In genomic region chr2:53204373-53205274, GRCm38 (mm10) we compare ENCODE assay signal across 7 mouse cellular contexts. TPM values are rescaled to one million over a fixed set of nuclear protein-coding genes. Genes with fewer than 3 reads are reported as not detected.
DNase-seq lines count a peak whose midpoint lies in the region; ATAC-seq lines count a peak whose summit lies in the region.

No protein-coding gene starts in this region.

- DNase-seq in limb, embryonic 11.5 days (ENCODE audit: low spot score) = no peak
- DNase-seq in limb, embryonic 10.5 days (ENCODE audit: low spot score) = no peak
- DNase-seq in forebrain, embryonic 14.5 days (ENCODE audit: low spot score) = peak; percentile 84
- DNase-seq in ovary, postnatal 36 days (ENCODE audit: low spot score) = no peak

- ATAC-seq in limb, embryonic 11.5 days (ENCODE audit: insufficient number of reproducible peaks, low FRiP score, low TSS enrichment, low read depth) = peak; percentile 6; the same call in 1 of the 2 replicates
- peak; percentile 65 for ATAC-seq in activated CD4-positive, CD25-positive, alpha-beta regulatory T cell, adult 4 months
- peak; percentile 82; the same call in 1 of the 2 replicates for ATAC-seq in forebrain, embryonic 14.5 days
- ATAC-seq in neural tube, embryonic 15.5 days (ENCODE audit: low FRiP score) = peak; percentile 74
- ATAC-seq in granulocyte monocyte progenitor cell, adult 5-6 weeks (replicated peaks; ENCODE audit: poor library complexity, severe bottlenecking) = no peak

- no peaks in the 10 kb centered on the region for H3K27me3 ChIP-seq in limb, embryonic 11.5 days (ENCODE audit: control insufficient read depth, insufficient read depth, low read length)
- no peaks in the 10 kb centered on the region for H3K27me3 ChIP-seq in limb, embryonic 10.5 days (ENCODE audit: low read depth, poor library complexity, severe bottlenecking)
- no peaks in the 10 kb centered on the region for H3K27me3 ChIP-seq in forebrain, embryonic 14.5 days (replicated peaks; ENCODE audit: control insufficient read depth, insufficient read depth, low read length)
- H3K27me3 ChIP-seq in neural tube, embryonic 15.5 days (replicated peaks) = no peaks in the 10 kb centered on the region

- H3K4me3 ChIP-seq in limb, embryonic 11.5 days (ENCODE audit: low read depth, low read length) = no peak overlapping the region
- no peak overlapping the region for H3K4me3 ChIP-seq in limb, embryonic 10.5 days
- H3K4me3 ChIP-seq in forebrain, embryonic 14.5 days (ENCODE audit: low read depth, low read length) = no peak overlapping the region
- H3K4me3 ChIP-seq in neural tube, embryonic 15.5 days (replicated peaks) = no peak overlapping the region

- H3K9ac ChIP-seq in limb, embryonic 11.5 days (ENCODE audit: low read length) = no peak overlapping the region
- no peak overlapping the region for H3K9ac ChIP-seq in forebrain, embryonic 14.5 days (ENCODE audit: low read length)
- H3K9ac ChIP-seq in neural tube, embryonic 15.5 days (replicated peaks) = no peak overlapping the region

- H3K9me3 ChIP-seq in limb, embryonic 11.5 days (ENCODE audit: control insufficient read depth, low read length) = no peaks in the 10 kb centered on the region
- H3K9me3 ChIP-seq in limb, embryonic 10.5 days (replicated peaks) = no peaks in the 10 kb centered on the region
- H3K9me3 ChIP-seq in forebrain, embryonic 14.5 days (replicated peaks; ENCODE audit: control insufficient read depth, low read length) = no peaks in the 10 kb centered on the region
- H3K9me3 ChIP-seq in neural tube, embryonic 15.5 days (replicated peaks) = no peaks in the 10 kb centered on the region

- no peaks in the 10 kb centered on the region for H3K4me1 ChIP-seq in limb, embryonic 11.5 days (ENCODE audit: control insufficient read depth, insufficient read depth, low read length)
- H3K4me1 ChIP-seq in limb, embryonic 10.5 days = no peaks in the 10 kb centered on the region
- H3K4me1 ChIP-seq in forebrain, embryonic 14.5 days (ENCODE audit: control insufficient read depth, insufficient read depth, low read length) = no peaks in the 10 kb centered on the region
- H3K4me1 ChIP-seq in neural tube, embryonic 15.5 days = no peaks in the 10 kb centered on the region

- 78% methylated on average over 5 of the region's 5 CpGs for WGBS in limb, embryonic 11.5 days
- WGBS in limb, embryonic 10.5 days = 89% methylated on average over 5 of the region's 5 CpGs
- WGBS in forebrain, embryonic 14.5 days = 65% methylated on average over 5 of the region's 5 CpGs
- 79% methylated on average over 5 of the region's 5 CpGs for WGBS in neural tube, embryonic 15.5 days

- H3K36me3 ChIP-seq in limb, embryonic 11.5 days (ENCODE audit: control insufficient read depth, insufficient read depth, low read length) = no peaks in the 10 kb centered on the region
- peaks cover 71% of the 10 kb centered on the region for H3K36me3 ChIP-seq in limb, embryonic 10.5 days
- H3K36me3 ChIP-seq in forebrain, embryonic 14.5 days (ENCODE audit: control insufficient read depth, insufficient read depth, low read length) = peaks cover 17% of the 10 kb centered on the region
- no peaks in the 10 kb centered on the region for H3K36me3 ChIP-seq in neural tube, embryonic 15.5 days

- H3K27ac ChIP-seq in limb, embryonic 11.5 days (replicated peaks; ENCODE audit: low read depth, low read length) = no peak overlapping the region
- no peak overlapping the region for H3K27ac ChIP-seq in limb, embryonic 10.5 days
- H3K27ac ChIP-seq in forebrain, embryonic 14.5 days (ENCODE audit: low read depth, low read length) = no peak overlapping the region
- H3K27ac ChIP-seq in neural tube, embryonic 15.5 days (replicated peaks) = no peak overlapping the region

- H3K4me2 ChIP-seq in limb, embryonic 11.5 days (ENCODE audit: low read depth, severe bottlenecking) = no peak overlapping the region
- H3K4me2 ChIP-seq in forebrain, embryonic 14.5 days (ENCODE audit: low read length) = no peak overlapping the region
- no peak overlapping the region for H3K4me2 ChIP-seq in neural tube, embryonic 15.5 days

RNA-seq across cellular contexts. Expression of gene Arl6ip6, which starts 13.1 kb away (rescaled TPM):
- 60.6 and 64.3 TPM in 2 replicates for polyA plus RNA-seq in limb, embryonic 11.5 days (2014; fragmentation: Nextera tagmentation; extraction: Ambion mirVana)
- polyA plus RNA-seq in limb, embryonic 10.5 days (2016; fragmentation: Nextera tagmentation; extraction: Ambion mirVana) = 61.3 and 67.8 TPM in 2 replicates
- 10 to 100 TPM; 14.7 to 17.6 TPM for polyA plus RNA-seq in activated CD4-positive, CD25-positive, alpha-beta regulatory T cell, adult 4 months (2017; shearing (Covaris generic))
- polyA plus RNA-seq in forebrain, embryonic 14.5 days (2014; fragmentation: Nextera tagmentation; extraction: Ambion mirVana) = 59.3 and 62.2 TPM in 2 replicates
- polyA plus RNA-seq in neural tube, embryonic 15.5 days (2015; fragmentation: Nextera tagmentation; extraction: Ambion mirVana) = 26.5 and 27.9 TPM in 2 replicates
- 35.0 and 44.3 TPM in 2 replicates for total RNA-seq in granulocyte monocyte progenitor cell, adult 5-6 weeks (2014; fragmentation: Nextera tagmentation)
- total RNA-seq in granulocyte monocyte progenitor cell, adult 5-6 weeks (2017) = 24.7 and 26.1 TPM in 2 replicates

RNA-seq across cellular contexts. Expression of gene Prpf40a, which starts 13.5 kb away (rescaled TPM):
- polyA plus RNA-seq in limb, embryonic 11.5 days (2014; fragmentation: Nextera tagmentation; extraction: Ambion mirVana) = 197 and 213 TPM in 2 replicates
- polyA plus RNA-seq in limb, embryonic 10.5 days (2016; fragmentation: Nextera tagmentation; extraction: Ambion mirVana) = 192 and 196 TPM in 2 replicates
- 100 to 1,000 TPM; 173 to 189 TPM for polyA plus RNA-seq in activated CD4-positive, CD25-positive, alpha-beta regulatory T cell, adult 4 months (2017; shearing (Covaris generic))
- 154 and 183 TPM in 2 replicates for polyA plus RNA-seq in forebrain, embryonic 14.5 days (2014; fragmentation: Nextera tagmentation; extraction: Ambion mirVana)
- polyA plus RNA-seq in neural tube, embryonic 15.5 days (2015; fragmentation: Nextera tagmentation; extraction: Ambion mirVana) = 79.2 and 104 TPM in 2 replicates
- total RNA-seq in granulocyte monocyte progenitor cell, adult 5-6 weeks (2014; fragmentation: Nextera tagmentation) = 101 and 115 TPM in 2 replicates
- total RNA-seq in granulocyte monocyte progenitor cell, adult 5-6 weeks (2017) = 198 and 237 TPM in 2 replicates
